Mouse (Mus musculus) ovary, postnatal 14 days (tissue): ENCODE measurements around the gene Chd9.

ENCODE experiments used
- DNase-seq: peaks from one replicate; pipeline ENCODE4 v3.0.0; 2022; ENCODE audit warnings: low spot score

Gene Chd9

DNA sequence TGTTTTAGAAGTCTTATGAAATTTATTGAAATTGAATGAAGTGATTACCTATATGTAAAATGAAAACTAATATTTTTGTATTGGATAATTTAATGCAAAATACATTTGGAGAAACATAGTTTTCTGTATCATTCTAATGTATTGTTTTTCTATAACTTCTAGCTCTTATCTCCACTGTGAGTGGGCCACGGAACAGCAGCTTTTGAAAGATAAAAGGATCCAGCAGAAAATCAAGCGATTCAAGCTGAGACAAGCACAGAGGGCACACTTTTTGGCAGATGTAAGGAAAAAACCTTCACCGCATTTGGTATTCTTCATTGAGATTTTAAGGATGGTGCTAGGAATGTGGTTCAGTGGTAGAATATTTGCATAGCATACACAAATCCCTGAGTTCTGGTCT lies 150.6 kb downstream of the Chd9 start:
- DNase-seq, result no peak

DNA sequence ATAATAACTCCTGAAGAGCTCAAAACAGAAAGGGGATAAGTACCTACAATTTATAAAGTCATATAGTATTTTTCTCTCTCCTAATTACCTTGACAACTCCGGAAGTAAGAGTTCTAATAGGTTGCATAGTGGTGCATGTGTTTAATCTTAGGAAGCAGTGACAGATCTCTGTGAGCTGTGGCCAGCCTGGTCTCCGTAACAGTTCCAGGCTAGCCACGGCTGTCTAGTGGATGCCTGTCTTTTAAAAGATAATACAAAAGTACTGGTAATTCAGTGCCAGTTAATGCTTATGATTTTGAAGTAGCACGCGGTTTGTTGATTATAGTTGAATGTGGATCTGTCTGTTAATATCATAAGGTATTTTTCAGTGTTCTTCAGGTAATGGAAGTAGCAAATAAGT lies 151.1 kb downstream of the Chd9 start:
- no peak for DNase-seq

DNA sequence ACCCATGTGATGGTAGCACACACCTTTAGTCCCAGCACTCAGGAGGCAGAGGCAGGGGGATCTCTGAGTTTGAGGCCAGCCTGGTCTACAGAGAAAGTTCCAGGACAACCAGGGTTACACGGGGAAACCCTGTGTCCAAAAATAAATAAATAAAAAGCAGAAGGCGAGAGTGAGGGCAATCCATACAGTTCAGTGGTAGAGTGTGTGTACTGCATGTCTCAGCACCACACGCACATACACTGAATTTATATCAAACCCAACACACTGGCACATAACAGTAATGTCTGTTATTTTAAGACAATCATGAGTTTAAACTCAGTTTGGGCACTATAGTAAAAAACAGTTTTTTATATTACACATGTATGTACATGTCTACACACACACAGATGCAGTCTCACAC lies 153.9 kb downstream of the Chd9 start:
- DNase-seq, result no peak

DNA sequence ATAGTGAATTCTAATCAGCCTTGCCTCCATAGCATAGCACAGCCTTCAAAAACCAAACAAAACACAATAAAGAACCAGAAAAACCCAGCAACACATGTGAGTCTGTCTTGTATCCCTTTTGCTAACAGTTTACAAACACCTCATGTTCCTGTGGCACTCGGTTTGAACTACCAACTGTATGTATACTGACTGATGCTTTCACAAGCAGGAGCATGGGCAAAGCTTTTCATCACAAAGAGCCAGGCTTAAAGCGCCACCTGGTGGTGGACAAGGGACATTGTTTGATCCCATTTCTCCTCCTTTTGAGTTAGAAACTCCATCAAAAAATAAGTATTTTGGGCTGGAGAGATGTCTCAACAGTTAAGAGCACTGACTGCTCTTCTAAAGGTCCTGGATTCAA lies 191.6 kb downstream of the Chd9 start:
- peak; percentile 54 for DNase-seq

DNA sequence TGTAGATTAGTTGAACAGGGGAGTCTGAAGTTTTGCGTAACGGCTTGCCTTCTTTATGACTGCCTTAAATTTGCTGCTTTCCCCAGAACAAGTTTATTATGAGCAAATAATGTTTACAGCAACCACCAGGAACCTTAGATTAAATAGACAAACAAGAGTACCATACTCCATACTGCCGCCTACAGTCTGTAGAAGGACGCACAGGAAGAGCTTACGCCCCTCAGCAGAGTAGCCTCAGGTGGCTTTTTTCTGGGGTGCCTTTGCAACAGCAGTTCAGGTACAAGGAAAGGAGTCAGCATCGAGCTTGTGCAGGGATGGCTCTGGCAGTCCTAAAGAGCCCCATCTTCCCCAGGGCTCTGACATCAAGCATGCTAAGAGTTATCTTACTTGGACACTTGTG lies 206.3 kb downstream of the Chd9 start:
- no peak for DNase-seq

DNA sequence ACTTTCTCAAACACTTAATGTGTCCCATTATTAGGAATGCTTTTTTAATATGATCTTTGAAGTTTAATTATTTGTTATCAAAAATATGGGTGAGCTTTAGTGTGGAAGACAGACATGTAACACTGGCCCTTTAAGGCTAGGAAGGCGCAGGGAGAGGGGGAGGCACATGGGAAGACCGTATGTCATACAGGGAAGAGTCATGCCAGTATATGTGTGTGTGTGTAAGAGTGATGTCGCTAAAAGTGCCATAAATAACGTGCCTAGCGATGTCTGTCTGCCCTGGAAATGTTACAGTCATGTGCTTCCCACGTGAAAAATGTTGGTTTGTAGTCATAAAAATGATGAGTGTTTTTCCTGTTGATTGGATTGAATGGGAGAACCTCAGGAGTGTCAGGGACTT lies 208.8 kb downstream of the Chd9 start:
- DNase-seq, result no peak

DNA sequence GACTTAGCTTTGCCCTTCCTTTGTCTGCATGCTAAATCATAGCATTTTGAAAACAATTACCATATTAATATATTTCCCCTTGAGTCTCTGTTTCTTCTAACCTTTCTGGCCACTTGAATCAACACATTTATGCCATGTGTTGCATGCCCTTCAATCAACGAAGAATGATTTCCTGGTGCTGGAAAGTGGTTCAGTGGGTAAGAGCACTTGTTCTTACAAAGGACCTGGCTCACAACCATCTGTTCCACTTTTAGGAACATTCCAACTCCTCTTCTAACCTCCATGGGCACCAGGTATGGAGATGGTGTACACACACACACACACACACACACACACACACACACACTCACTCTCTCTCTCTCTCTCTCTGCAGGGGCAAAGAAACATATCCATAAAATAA lies 210.5 kb downstream of the Chd9 start:
- DNase-seq, result no peak

DNA sequence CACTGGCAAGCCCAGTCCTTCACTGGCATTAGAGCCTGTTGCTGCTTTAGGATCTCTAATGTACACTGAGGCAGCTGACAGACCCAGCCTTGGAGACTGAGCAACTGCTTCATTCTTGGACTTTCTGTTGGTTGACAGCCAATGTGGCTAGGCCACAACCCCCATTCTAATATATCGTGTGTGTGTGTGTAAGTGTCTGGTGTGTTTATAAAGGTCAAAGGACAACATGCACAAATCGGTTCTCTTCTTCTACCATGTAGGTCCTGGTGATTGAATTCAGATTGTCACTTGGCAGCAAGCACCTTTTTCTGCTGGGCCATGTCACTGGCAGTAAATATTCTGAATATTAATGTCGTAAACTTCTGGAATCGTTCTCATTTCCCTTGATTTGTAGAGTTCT lies 218.2 kb downstream of the Chd9 start:
- no peak for DNase-seq

DNA sequence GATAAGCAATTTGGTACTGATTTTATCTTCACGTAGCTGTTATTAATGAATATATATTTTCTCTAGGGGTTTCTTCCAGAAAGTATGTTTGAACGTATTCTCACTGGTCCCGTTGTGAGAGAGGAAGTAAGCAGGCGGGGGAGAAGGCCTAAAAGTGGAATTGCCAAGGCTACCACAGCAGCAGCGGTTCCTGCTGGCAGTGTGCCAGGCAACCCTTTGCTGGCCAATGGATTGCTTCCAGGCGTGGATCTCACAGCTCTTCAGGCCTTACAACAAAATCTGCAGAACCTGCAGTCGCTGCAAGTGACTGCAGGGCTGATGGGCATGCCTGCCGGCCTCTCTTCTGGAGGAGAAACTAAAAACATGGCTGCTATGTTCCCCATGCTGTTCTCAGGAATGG lies 222.9 kb downstream of the Chd9 start:
- DNase-seq, result peak; percentile 68

DNA sequence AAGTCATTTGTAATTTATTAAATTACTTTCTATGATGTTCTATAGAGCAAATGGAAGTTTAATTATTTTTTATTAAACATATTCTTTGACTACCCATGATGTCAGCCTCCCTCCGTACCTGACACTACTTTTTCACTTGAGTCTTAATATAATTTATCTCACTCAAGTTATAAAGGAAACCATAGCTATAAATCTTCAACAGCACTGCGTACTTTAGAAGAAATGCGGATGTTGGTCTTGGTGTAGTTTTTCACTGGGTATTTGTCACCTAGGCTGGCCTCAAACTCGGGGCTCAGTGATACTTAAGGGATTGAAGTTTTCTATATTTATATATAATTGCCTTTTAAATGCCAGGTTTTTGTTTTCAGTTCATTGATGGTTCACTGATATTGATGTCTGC lies 226.3 kb downstream of the Chd9 start:
- no peak for DNase-seq

DNA sequence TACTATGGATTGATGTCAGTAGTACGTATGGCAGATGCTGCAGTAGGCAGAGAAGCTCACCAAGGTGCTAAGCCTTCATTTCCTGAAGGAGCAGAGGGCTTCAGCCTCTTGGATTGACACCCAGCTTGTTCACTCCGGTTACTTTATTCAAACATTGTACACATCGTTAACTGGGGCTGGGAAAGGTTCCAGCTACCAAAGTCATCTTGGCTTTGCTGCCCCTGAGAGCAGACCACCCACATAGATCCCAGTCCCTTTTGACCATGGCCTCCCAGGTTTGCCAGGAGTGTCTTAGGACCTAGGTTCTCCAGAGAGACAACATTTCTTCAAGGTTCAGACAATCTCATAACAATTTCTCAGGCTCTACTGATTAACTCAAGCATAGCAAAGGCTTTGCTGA lies 228.7 kb downstream of the Chd9 start:
- no peak for DNase-seq

DNA sequence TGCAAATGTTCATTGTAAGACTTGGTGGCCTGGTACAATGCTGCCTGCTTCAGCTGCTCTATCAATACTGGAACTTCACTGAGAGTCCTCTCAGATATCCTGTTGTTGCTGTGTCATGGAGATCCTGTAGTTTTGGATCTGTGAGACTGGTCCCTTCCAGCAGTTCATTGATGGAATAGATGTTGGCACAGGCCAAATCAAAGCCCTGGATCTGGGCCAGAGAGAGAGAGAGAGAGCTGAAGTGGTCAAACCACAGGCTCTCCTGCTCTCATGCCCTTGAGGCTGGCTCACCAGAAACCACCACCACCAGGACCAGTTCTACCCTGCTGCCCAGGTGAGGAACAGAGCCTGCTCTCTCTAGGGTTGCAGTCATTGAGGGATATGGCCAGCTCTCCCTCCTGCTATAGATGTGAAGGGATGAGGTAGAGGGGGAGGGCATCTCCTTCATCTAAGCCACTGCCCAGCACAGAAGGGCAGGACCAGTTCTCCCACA lies 231.0 kb downstream of the Chd9 start:
- no peak for DNase-seq

DNA sequence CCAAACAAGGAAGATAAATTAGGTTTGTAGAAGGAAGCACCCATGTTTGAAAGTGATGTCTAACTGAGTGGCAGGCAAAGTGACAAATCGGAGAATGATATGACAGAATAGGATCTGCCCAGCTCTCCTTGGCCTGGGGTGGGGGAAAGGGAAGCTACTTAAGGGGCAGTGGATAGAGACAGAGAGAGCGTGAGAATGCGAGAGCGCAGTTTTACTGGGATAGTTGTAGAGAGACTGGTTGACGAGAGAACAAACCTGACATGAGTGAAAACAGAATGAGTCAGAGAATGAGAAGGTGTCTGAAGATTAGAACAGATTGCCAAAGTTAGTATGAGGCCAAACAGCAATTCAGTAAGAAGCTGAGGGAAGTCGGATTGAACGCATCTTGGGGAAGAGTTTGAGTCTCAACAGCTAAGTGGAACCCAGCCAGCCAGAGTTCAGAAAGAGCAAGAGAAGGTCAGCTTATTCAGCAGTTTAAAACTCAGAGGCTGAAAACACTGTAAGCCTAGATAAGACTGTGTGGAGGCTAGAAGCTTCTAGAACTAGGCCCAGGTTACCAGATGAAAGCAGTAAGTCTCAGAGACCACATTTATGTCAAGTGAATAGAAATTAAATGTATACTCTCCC lies 231.8 kb downstream of the Chd9 start:
- no peak for DNase-seq

DNA sequence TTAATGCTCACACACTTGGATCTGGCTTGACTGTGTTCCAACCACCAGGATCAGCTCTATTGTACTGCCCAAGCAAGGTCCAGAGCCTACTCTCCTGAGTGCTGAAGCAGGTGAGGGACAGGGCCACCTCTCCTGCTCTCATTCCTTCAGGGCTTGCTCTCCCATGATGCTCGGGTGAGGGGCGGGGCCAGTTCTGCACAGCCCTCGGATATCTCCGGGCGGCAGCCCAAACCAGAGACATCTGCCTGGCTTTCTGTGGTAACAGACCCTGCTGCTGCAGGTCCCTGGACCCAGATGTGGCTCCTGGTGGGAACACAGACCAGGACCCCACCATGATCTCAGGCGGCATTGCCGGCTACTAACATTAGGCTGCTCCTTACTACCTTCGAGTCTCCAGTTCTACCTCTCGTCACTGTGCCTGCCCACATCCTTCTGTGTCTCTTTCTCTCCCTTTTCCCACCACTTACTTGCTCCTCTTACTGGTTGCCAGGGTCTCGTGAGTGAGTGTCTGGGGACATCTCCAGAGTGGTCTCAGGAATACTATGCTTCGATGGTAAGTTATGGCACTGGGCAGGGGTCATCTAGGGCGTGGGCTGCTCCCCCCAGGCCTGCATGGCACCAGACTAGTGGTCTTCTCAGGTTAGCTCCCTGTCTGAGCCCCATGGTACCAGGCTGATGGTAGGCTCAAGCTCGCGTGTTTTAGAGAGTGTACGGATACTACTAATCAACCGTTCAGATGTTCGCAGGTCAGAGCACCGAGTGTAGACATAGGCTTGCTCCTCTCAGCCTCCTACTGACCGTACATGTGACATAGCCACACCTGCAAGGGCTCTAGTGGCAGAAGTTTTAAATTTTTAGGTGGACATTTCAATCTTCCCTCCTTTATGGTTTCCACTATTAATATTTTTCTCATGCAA lies 232.7 kb downstream of the Chd9 start:
- no peak for DNase-seq

DNA sequence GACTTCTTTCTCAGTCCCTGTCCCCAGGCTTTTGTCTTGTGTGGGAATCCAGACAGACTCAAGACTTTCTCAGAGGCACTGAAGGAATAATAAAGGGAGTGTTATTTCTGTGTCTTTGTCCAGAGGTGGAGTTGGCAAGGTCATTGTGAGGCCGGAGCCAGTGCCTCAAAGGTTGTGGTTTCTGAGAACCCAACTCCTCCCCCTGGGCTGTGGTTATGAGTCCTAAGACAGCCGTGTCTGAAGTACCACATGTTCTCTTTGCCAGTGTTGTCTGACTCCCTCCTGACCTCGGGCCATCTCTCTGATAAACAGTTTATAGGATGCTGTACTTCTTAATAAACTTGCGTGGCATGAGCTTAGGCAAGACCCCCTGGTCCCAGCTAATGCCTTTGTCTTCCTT lies 237.0 kb downstream of the Chd9 start:
- DNase-seq, result no peak

DNA sequence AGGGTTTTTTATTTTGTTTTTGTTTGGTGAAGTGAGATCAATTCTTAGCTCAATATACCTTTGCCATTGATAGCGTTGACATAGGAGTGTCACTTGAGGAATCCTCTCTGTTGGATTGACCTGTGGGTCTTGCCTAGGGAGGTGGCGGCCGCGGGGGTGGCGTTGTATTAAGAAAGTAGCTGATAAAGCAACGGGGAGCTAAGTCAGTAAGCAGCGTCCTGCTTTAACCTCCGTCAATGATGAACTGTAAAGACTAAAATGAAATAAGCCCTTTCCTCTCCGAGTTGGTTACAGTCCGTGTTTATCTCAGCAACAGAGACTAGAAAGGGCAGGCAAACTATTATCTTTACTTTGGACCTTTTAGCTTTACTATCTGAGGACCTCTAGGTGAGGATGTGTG lies 241.3 kb downstream of the Chd9 start:
- DNase-seq, result no peak

DNA sequence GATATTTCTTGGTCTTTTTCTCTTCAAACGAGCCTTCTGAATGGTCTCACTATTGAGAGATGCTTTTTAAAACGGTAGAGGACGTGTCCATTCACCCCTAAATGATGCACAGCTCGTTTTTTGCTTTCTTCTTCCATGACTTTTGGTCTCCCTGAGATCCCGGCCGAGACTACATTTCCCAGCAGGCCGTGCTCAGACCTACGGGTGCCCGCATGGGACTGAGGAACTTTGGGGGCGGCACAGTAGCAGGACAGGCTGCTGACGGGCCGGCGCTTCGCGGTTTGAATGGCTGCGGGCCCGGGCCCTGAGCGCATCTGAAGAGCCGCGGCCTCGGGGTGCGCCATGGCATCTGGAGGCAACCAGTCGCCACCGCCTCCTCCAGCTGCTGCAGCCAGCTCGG lies 241.7 kb downstream of the Chd9 start, which contains the start of gene Rbl2:
Rbl2 (plus strand) TSS at position 224 of the 400 bp plus-strand sequence.
- peak; percentile 92 for DNase-seq

DNA sequence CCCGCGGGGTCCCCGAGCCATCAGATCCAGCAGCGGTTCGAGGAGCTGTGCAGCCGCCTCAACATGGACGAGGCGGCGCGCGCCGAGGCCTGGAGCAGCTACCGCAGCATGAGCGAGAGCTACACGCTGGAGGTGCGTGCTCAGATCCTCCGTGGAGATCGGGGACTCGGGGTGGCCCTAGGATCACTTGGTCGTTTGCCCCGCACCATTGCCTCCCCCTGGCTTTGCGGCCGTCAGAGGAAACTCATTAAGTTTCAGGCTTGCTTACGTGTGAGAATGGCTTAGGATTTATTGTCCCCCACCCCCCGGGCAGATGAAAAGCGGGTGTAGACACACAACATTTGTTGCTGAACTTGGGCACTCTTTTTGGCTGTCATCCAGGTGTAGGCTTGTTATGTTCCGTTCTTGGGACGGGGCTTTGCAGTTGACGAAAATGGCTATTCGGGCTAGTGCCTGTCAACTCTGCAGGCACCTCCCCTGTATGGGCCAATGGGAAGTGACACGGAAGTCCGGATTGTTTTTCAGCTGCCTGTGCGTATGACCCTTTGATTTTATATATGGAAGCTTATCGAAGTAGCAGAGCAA lies 242.2 kb downstream of the Chd9 start:
- peak; percentile 52 for DNase-seq

DNA sequence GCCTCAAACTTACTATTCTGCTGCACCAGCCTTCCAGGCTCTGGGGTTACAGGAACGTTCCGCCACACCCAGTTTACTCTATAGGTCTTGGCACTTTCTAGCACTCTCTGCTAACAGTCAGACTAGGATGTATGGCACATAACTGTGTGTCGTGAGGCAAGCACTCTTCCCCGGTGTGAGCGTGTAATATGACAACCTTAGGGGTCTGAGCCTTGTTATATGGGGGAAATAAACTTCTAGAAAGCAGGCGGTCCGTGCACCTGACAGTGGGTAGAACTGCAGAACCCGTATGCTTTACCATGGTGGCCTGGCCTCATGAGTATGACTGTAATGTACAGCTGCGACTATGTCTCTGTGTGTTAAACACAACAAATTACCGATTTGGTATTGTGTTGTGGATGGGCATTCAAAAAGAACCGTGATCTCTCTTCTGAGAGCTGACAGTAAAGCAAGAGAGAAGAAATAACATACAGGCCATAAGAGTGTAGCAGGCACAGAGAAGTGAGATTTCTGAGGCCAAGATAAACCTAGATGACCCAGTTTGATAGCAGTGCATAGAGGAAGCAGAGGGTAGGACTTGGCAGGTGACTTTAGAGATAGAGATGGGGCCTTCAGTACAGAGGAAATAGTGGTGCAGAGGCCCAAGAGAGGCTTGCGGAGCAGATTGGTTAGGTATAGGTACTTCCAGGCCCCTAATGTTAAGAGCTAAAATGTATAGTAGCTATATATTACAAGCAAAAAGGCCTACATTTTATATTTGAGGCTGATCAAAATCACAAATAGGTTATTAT lies 249.1 kb downstream of the Chd9 start:
- no peak for DNase-seq

DNA sequence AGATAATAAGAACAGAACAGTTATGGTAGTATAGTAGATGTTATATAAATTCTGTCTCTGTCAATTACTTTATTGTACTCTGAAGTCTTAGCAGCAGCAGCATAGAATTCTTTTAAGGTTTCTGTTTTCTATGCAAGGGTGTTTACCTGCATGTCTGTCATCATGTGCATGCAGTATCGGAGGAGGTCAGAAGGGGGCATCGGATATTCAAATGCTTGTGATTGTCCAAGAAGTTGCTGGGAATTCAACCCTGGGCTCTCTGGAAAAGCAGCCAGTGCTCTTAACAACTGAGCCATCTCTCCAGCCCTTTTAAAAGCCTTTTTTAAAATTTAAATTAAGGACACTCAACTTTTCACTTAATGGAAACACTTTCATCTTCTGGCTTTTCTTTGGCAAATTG lies 251.5 kb downstream of the Chd9 start:
- DNase-seq, result no peak

DNA sequence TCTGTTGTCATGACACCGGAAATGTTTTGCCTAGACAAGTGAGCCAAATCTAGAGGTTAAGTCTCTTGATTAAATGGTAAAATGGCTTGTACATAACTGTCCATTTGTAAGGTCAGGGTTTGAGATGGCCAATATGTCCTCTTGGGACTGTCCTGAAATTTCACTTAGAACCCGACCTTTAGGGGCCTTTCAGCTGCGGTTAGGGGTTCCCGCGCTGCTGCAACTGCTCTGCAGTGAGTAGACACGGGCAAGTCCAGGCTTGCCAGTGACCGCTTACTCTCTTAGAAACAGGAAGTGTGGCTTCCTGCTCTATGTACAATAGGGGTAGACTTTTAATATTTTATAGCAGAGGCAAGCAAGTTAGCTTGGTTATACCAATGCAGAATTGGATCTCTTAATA lies 253.8 kb downstream of the Chd9 start:
- DNase-seq, result no peak

DNA sequence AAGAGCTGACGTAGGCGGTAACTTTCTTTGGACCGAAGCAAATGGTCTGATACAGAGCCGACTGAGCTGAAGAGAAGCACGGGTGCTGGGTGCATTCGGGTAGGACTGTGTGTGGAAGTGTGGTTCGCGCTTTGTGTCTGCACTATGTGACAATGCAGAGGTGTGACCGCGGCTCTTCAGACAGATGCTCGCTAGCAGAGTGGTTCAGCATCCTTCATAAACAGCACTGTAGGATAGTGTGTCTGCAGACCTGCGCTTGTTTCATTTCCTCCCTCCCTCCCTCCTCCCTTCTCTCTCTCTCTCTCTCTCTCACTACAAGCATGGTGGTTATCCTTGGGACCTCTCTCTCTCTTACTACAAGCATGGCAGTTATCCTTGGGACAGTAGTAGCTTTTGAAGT lies 254.3 kb downstream of the Chd9 start:
- DNase-seq, result no peak
